Comparison of ENCODE assay signal across 8 mouse cellular contexts in the genomic region with DNA sequence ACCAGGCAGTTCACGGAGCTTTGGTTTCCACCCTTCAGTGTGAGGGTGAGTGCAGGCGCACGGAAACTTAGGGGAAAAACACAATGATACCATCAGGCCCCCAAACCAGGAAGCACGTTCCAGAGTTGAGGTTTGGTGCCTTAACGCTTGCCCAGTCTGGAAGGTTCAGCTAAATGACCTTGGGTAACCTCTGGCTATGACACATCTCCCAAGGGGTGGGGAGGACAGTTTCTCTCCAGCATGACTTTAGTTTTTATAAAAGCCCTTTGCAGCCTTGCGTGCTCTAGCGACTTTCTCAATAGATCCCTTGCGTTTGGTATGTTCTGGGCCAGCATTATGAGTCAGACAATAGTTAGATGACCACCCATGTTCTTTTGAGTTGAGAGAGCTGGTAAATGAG. TPM values are rescaled to one million over a fixed set of nuclear protein-coding genes. Genes with fewer than 3 reads are reported as not detected.
A peak's percentile ranks its signal among the peaks of the same experiment; 100 is the strongest.
DNase-seq lines count a peak whose midpoint lies in the region; ATAC-seq and TF ChIP-seq lines count a peak whose summit lies in the region.

No protein-coding gene starts in this region.

- TF ChIP-seq EP300 in lung, postnatal 0 days (IDR thresholded peaks at IDR 0.05), result no peak

- no peaks in the 10 kb centered on the region for H3K27me3 ChIP-seq in lung, postnatal 0 days (replicated peaks; ENCODE audit: insufficient read depth, low read length)
- H3K27me3 ChIP-seq in heart, embryonic 15.5 days, result no peaks in the 10 kb centered on the region
- H3K27me3 ChIP-seq in forebrain, embryonic 15.5 days, result no peaks in the 10 kb centered on the region

- no peak overlapping the region for H3K27ac ChIP-seq in lung, postnatal 0 days (ENCODE audit: low read length)
- H3K27ac ChIP-seq in heart, embryonic 15.5 days, result peak overlapping the region; percentile 25; the same call in 1 of the 2 replicates
- no peak overlapping the region for H3K27ac ChIP-seq in forebrain, embryonic 15.5 days (replicated peaks)

- no peaks in the 10 kb centered on the region for H3K36me3 ChIP-seq in lung, postnatal 0 days (ENCODE audit: insufficient read depth, low read length)
- H3K36me3 ChIP-seq in heart, embryonic 15.5 days, result no peaks in the 10 kb centered on the region
- no peaks in the 10 kb centered on the region for H3K36me3 ChIP-seq in forebrain, embryonic 15.5 days

- H3K4me1 ChIP-seq in lung, postnatal 0 days (ENCODE audit: insufficient read depth, low read depth, low read length), result no peaks in the 10 kb centered on the region
- no peaks in the 10 kb centered on the region for H3K4me1 ChIP-seq in lung, adult 2 months (ENCODE audit: control insufficient read depth, insufficient read depth, low read length)
- H3K4me1 ChIP-seq in heart, embryonic 15.5 days (replicated peaks), result peaks cover 13% of the 10 kb centered on the region
- H3K4me1 ChIP-seq in forebrain, embryonic 15.5 days, result no peaks in the 10 kb centered on the region

- WGBS in lung, postnatal 0 days, result 52% methylated on average over 8 of the region's 8 CpGs
- 33% methylated on average over 8 of the region's 8 CpGs for WGBS in lung, adult 2 months
- 38% methylated on average over 8 of the region's 8 CpGs for WGBS in heart, embryonic 15.5 days
- 41% methylated on average over 8 of the region's 8 CpGs for WGBS in forebrain, embryonic 15.5 days

- peak; percentile 67 for ATAC-seq in lung, postnatal 0 days
- no peak for ATAC-seq in heart, embryonic 15.5 days (replicated peaks; ENCODE audit: insufficient number of reproducible peaks, insufficient read depth, low FRiP score, low read depth)
- no peak for ATAC-seq in forebrain, embryonic 15.5 days (replicated peaks)

- no peak overlapping the region for H3K9ac ChIP-seq in lung, postnatal 0 days (replicated peaks; ENCODE audit: low read depth)
- no peak overlapping the region for H3K9ac ChIP-seq in heart, embryonic 15.5 days
- no peak overlapping the region for H3K9ac ChIP-seq in forebrain, embryonic 15.5 days (replicated peaks)

- no peak for TF ChIP-seq CTCF in lung, postnatal 0 days (IDR thresholded peaks at IDR 0.05)
- no peak for TF ChIP-seq CTCF in lung, adult 2 months (IDR thresholded peaks at IDR 0.05; ENCODE audit: insufficient read depth, low read length)

- TF ChIP-seq POLR2A in lung, adult 2 months (IDR thresholded peaks at IDR 0.05; ENCODE audit: borderline replicate concordance, extremely low read depth, low read depth, low read length), result no peak

- no peak overlapping the region for H3K4me3 ChIP-seq in lung, postnatal 0 days (ENCODE audit: low read depth, low read length)
- H3K4me3 ChIP-seq in lung, adult 2 months (replicated peaks; ENCODE audit: extremely low read depth, low read depth, low read length), result no peak overlapping the region
- no peak overlapping the region for H3K4me3 ChIP-seq in heart, embryonic 15.5 days
- H3K4me3 ChIP-seq in forebrain, embryonic 15.5 days, result no peak overlapping the region

- no peak overlapping the region for H3K4me2 ChIP-seq in lung, postnatal 0 days (replicated peaks; ENCODE audit: low read depth, low read length)
- H3K4me2 ChIP-seq in heart, embryonic 15.5 days, result no peak overlapping the region
- H3K4me2 ChIP-seq in forebrain, embryonic 15.5 days (replicated peaks), result no peak overlapping the region

- DNase-seq in lung, postnatal 0 days (ENCODE audit: low spot score), result peak; percentile 76
- no peak for DNase-seq in lung, adult 2 months
- peak; percentile 82 for DNase-seq in adrenal gland, adult 2 months
- DNase-seq in skeletal muscle tissue, adult 2 months (ENCODE audit: low read depth, low spot score), result peak; percentile 57
- no peak for DNase-seq in layer of hippocampus, postnatal 25 days (ENCODE audit: extremely low spot score in 1 of 2, low spot score in 1 of 2)
- DNase-seq in ovary, postnatal 14 days (ENCODE audit: low spot score), result no peak

- H3K9me3 ChIP-seq in lung, postnatal 0 days (ENCODE audit: low read length), result no peaks in the 10 kb centered on the region
- H3K9me3 ChIP-seq in heart, embryonic 15.5 days (replicated peaks), result no peaks in the 10 kb centered on the region
- no peaks in the 10 kb centered on the region for H3K9me3 ChIP-seq in forebrain, embryonic 15.5 days

RNA-seq across cellular contexts. Expression of gene Arhgef3, which starts 8.8 kb away (rescaled TPM):
- 37.3 and 44.8 TPM in 2 replicates for polyA plus RNA-seq in lung, postnatal 0 days (2015; fragmentation: Nextera tagmentation; extraction: Ambion mirVana)
- 36.6 and 48.5 TPM in 2 replicates for polyA plus RNA-seq in lung, adult 2 months (2012; rRNA removed)
- 10 to 100 TPM; 39.8 to 44.1 TPM for total RNA-seq in adrenal gland, adult 2 months (2021)
- polyA plus RNA-seq in adrenal gland, adult 2 months (2012; rRNA removed), result 7.1 and 8.2 TPM in 2 replicates
- polyA plus RNA-seq in heart, embryonic 15.5 days (2015; fragmentation: Nextera tagmentation; extraction: Ambion mirVana), result 14.7 and 15.4 TPM in 2 replicates
- 10 to 100 TPM; 61.4 to 77.2 TPM for total RNA-seq in layer of hippocampus, postnatal 25 days (2021)
- polyA plus RNA-seq in forebrain, embryonic 15.5 days (2015; fragmentation: Nextera tagmentation; extraction: Ambion mirVana), result 3.7 and 4.9 TPM in 2 replicates

Comparison
In these comparisons a context has a peak if more than half of its experiments do, and no peak if none do; other contexts are left out.
1. DNase-seq: peak in lung, postnatal 0 days (single experiment), adrenal gland, adult 2 months (single experiment) and skeletal muscle tissue, adult 2 months (single experiment); none in lung, adult 2 months (single experiment), layer of hippocampus, postnatal 25 days (0 of 2) and ovary, postnatal 14 days (single experiment).